Mouse (Mus musculus) thymus, postnatal 10 days (tissue): ENCODE measurements around the gene Tmem72.

ENCODE experiments used
- DNase-seq, 2 experiments: peaks; one replicate each; pipeline ENCODE4 v3.0.0; 2021; ENCODE audit warnings: low spot score in 2 of 2

Tmem72 gene

DNA sequence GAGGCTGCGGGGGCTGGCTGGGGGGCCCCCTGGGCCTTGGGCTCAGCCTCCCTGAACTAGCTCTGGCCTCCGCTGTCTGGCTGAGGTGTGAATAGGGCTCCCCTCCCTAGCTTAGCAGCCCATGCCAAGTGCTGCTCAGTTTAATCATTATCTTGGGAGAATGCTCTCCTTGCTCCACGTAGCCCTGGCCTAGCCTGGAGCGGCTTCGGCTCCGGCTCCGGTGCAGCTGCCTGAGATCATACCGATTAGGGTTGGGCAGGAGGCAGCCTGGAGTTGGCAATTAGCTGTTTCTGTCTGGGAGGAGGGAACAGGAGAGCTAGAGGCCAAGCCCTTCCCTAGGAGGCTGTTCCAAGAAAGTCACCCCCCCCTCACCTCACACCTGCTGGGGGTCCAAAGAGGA lies at the start of gene Tmem72:
Gene Tmem72, minus strand, starts transcription at position 248 of the 400 bp plus-strand sequence.
- DNase-seq, result no peak

DNA sequence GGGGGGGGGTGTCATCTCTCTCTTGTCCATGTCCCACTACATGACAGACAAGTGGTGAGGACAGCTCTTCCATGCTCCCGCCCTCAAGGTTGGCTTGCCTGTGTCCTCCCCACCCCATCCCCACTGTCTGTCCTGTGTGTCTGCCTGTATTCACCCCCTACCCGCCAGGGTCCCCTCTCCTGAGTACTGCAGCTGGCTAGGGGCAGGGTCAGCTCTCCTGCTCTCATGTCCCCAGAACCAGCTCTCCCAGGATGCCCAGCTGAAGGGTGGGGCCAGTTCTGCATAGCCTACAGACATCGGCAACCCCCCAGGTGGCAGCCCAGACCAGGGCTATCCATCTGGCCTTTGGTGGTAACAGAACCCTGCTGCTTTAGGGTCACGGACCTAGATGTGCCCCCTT lies 47.8 kb upstream of the Tmem72 start:
- DNase-seq, result no peak

DNA sequence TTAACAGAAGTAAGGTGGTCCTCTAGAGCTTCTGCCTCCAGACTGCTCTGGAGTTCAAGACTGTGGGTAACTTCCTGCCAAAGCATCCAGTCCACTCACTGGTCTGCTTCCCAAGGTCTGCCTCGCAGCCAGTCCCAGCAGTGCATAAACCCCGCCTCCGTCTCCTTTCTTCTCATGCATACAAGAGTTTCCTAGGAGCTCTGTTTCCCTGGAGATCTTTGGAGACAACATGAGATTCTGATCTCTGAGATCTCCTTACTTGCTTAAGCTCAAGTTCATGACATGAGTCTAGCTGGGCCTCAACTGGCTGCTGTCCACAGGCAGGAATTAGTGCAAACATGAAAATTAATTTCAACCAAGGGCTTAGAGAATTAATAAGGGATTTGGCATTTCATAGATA lies 45.6 kb upstream of the Tmem72 start:
- DNase-seq, result no peak

DNA sequence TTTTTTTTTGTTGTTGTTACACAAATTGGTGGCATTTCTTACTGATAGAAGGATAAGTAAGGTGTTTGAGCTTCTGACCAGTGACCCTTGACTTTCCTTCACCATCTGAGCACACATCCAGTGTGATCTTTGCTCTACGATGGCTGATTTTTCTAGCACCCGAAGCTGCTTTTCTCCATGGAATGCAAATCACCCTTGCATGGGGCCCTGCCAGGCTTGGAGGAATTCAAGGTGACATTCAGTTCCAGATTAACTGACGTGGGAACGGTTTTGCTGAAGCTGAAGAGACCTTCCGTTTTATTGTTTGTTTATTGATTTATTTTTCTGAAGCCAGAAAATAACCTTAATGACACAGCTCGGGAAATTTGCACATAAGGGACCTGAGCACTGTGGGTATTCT lies 43.5 kb upstream of the Tmem72 start:
- DNase-seq, result no peak

DNA sequence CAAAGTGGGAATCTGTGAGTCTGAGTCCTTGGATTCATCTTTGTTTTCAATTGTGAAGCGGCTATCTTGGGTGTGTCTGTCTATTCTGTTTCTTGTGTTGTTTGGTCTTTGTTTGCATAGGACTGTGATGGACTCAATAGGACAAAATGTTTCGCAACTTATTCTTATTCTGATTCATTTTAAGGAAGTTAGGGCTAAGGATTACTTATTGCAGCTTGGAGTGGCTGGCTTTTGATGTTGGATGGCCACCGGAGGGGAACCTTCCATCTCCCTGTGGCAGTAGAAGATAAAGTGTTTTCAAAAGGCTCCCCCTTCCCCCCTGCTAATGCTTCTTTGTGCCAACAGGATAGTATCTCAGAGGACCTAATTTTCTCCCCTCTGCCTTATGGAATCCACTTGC lies 39.7 kb upstream of the Tmem72 start:
- no peak for DNase-seq

DNA sequence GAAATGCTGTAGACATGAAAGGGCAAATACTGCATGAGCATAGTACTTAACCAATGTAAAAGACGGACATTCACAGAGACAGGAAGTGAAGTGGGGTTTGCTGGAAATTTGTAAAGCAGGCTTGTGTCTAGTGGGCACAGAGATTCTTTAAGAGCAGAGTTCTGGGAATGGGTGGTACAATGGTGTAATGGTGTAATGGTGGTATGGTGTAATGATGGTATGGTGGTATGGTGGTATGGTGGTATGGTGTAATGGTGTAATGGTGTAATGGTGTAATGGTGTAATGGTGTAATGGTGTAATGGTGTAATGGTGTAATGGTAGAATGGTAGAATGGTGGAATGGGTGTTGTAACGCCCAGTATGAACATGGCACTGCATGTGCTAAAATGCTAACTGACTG lies 21.3 kb upstream of the Tmem72 start:
- no peak for DNase-seq

DNA sequence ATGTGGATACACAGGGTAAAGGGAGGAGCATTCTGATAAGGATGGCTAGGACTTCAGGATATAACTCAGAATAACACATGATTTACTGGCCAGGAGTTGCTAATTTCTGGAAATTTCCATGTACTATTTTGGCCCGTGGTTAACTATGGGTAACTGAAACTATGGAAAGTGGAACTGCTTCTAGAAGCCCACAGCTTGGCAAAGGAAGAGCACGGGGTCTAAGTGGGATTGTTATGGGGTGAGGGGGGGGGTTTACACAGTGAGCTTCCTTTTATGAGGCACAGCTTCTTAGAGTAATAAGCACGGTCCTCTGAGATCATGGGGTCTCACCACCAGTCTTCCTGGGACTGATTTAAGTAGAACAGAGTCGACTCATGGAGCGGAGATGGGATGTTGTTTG lies 18.6 kb upstream of the Tmem72 start:
- no peak for DNase-seq

DNA sequence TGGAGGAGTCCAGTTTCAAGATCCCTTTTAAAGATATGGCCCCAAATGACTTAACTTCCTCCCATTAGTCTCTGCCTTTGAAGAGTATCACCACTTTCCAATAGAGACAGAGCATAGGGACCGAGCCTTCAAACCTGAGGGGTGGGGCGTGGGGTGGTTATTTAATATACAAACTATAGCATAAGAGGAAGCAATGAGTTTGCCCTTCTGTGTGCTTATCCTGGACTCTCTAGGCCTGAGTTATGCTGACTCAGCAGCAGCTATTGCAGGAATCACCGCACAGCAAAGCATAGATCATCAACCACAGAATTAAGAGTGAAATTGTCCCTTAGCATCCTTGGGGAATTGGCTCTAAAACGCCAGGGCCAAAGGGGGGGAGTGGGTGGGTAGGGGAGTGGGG lies 16.9 kb upstream of the Tmem72 start:
- peak in 1 of 2 experiments; percentile 0 for DNase-seq

DNA sequence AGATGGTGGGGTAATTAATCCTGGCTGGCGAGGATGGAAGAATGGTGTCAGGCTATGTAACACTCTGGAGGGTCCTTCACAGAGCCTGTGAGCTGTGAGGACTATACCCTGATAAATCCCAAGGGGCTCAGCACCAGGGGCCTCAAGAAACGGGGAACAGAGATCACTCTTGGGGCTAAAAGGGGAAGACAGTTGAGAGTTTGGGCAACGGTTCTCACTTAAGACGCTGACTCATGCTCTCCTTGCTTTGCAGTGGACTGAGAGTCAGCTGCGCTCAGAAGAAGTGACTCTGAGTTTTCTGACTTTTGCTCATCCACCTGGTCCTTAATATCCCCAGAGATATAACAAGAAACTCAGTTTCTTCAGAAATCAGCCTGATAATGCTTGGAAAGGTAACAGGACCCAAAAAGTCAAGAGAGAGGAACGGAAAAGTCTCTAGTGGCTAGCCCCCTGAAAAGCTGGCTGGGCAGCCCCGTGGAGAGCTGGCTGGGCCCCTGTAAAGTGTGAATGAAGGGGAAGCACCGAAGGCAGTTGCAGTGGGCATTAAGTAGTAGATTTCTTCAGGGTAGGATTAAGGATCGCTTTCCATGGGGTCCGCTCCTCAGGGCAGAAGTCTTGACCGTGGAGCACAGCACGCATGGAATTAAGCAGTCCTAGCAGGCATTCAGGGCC lies 7.9 kb upstream of the Tmem72 start:
- DNase-seq, result no peak

DNA sequence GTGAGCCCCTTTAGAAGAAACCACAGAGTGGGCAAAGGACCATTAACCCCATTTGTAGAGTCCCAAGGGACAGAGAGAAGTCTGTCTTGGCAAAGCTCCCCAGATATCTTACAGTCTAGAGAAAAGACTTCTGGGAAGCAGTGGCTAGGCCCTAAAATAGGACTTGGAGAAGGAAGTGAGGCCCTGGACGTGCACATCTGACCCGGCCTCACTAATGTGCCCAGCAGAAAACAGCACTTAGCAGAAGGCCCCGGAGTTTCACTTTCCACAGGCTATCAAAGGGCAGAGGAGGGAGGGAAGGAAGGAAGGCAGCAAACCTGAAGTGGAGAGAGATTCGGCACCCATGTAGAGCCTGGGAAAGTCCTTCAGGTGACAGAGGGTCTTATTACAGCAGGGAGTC lies 2.2 kb upstream of the Tmem72 start:
- DNase-seq, result no peak

DNA sequence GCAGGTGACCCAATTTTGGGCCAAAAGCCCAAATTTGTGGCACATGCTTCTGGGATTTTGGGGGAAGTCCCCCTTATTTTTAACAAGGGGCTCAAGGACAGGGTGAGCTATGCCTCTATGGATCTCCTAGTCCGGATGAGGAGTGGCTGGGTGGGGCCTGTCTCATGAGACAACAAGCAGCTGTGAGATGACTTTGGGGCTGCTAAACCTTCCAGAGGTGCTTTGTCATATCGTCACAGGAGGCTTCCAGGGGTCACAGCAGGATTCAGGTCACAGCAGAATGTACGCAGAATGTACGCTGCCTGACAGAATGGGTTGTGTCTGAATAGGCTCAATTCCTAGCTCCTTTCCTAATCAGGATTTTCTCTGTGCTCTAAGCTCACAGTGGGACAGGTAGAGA lies 1.6 kb upstream of the Tmem72 start:
- DNase-seq, result no peak

DNA sequence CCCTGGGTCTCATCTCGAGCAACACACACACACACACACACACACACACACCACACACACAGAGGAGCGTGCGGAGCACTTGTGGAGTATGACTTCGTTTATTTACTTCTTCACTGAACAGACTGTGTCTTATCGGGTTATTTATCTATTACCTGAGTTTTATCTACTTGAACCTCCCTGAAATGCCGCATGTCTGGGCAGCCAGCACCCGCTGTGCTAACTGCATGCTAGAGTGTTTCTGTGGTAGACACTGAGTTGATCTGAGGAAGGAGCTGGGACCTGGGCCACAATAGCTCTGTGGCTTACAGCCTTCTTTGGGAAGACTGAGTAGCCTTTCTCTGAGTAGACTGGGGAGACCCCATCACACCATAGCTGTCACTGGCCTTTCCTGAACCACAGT lies 1.1 kb upstream of the Tmem72 start:
- no peak for DNase-seq

DNA sequence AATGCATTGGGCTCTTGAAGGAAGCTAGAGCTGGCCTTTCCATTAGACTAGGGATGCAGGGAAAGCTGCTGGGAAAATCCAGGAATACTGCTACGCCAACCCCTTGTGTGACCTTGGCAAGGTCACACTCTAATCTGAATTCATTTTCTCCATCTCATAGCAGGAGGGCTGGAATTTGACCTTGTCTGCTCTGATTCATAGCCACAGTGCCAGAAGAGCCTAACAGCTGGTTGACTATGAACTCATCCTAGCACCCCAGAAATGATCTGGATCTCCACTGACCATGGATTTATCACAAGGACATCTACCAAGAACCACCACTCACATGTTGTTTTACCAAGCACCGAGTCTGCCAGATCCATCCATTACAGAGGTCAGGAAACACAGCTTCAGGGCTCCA lies 1.5 kb downstream of the Tmem72 start:
- no peak for DNase-seq

DNA sequence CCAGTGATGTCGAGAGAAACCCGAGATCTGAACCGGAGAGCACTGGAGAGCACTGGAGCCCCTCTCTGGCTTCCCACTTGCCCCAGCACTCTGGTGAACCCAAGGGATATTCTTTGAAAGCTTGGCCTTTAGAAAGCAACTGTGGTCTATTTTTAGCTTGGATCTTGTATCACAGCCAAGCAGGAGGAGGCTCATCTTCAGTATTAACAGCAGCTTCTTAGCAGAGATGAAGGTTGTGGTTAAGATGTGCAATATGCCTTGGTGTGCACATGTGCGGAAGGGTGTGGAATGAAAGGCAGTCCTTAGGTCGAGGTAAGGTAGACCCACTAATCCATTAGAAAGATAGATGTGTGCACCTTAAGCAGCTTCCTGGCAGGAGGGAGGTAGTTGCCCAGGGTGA lies 2.1 kb downstream of the Tmem72 start:
- no peak for DNase-seq

DNA sequence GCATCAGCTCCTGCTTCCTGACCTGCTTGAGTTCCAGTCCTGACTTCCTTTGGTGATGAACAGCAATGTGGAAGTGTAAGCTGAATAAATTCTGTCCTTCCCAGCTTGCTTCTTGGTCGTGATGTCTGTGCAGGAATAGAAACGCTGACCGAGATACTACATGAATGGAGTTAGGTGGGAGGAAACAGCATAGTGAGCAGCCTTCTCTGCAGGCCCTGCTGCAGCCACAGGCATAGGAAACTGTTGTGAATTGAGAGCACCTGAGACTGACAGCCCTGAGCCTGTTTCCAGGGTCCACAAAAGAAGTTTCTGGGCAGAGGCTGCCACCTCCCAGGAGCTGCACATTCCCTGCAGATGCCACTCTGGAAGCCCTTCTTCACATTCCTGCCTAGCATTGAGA lies 2.7 kb downstream of the Tmem72 start:
- DNase-seq, result no peak

DNA sequence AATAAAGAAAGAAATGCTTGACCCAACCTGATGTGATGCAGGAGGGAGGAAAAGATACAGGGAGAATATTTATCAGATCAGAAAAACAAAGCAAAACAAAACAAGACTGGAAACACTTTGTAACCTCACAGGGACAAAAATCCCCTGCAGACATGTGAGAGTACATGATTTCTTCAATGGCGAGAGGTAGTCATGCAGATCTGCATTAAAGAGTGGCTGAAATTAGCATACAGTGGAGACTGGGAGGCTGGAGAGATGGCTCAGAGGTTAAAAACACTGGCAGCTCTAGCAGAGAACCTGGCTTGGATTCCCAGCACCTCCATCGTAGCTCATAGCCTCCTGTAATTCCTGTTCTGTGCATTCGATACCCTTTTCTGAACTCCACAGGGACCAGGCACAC lies 4.2 kb downstream of the Tmem72 start:
- no peak for DNase-seq

DNA sequence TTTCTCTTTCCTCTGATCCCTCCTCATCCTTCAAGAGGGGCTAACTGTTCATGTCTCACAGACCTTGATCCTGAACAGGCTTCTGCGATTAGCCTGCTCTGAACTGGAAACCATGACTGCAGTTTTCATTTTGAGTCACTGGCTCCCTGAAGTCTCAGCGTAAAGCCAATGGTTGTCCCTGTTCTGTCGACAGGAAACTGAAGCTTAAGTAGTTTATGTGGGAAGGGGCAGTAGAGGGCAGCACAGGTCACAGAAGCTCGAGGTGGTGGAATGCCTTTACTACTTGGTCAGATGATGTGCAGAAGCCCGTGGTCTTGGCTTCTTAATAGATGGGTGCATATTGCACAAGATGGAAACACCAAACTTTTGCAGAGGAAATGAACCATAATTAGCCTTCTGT lies 4.7 kb downstream of the Tmem72 start:
- DNase-seq, result no peak

DNA sequence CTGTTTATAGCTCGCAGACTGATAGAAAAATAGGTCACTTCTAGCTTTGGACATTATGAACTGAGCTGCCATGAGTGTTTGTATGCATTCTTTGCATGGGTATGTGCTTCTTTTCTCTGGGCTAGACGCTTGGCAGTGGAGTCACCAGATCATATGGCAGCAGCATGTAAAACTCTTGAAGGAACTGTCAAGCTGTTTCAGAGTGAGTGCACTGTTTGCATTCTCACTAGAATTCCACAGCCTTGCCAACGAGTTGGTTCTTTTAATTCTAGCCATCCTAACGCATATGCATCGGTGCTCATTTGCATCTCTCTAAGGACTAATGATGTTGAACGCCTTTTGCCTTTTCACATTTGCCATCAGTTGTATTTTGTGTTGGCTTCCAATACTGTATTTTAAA lies 12.4 kb downstream of the Tmem72 start:
- no peak for DNase-seq

DNA sequence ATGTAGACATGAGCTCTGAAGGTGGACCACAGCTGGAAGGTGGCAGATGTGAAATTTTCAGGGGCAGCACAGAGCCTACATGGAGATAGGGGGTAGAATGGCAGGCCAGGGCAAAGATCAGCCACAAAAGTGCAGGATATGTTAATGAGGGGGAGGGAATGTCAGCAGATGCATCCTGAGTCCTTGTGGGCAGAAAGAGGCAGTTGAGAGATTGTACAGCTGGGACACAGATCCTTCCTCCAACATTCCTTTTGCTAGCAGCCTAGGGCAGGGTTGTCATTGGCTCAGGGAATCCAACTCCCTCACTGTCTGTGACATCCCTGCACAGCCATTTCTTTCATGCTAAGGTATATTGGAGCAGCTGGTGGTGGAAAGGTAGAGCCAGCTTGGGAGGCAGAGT lies 15.9 kb downstream of the Tmem72 start:
- DNase-seq, result no peak

DNA sequence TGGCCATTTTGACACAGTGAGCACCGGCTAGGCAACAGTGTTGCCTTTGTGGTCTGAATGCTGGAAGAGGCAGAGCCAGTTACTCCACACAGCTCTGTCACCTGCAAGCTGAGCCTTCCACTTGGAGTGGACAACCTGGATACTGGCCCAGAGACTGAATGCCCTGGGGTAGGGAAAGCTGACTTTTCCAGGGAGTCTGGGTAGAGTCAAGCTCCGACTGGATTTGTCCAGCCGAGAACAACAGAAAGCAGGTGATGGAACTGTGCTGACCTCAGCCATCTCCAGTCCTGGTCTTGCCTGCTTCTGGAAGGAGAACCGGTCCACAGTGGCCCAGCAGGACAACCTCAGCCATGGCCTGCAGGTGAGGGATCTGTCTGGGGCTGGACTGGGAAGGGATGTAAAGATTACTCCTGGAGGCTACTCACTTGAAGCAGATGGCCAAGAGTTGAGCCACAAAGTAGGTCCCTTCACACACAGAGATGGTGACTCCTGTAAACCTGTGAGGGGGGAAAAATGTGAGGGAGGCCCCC lies 18.8 kb downstream of the Tmem72 start:
- no peak for DNase-seq

DNA sequence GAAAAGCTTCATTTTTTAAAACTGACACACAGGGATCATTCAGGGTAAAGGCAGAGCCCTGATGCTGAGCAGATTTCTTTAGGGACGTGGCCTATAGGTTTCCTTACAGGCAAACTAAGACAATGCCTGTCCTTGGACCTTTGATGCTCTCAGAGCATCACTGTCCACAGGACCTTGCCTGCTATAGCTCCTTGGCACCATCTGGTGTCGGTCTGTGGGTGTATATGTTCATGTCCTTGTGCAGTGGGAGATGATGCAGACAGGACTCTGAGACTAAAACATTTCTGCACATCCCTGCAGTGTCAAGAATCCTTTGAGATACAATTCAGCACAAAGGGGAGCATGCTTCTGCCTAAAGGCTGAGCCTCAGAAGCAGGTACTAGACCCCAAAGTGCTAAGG lies 19.3 kb downstream of the Tmem72 start:
- DNase-seq, result no peak

DNA sequence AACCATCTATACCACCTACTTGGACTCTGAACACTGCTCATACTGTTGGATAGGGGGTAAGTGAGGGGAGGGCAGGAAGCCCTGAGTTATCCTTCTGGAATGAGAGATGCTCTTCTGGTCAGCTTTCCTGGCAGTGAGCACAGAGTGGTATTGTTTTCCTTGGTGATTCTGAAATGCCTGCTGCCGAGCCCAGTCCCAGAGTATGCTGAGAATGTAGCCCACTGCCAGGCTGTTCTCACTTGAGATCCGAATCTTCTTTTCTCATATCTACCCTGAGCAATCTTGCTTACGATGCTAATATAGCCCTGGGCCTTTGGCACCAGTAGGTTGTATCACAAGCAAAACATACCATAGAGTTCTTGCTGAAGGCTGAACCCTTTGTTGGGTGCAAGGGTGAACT lies 22.4 kb downstream of the Tmem72 start:
- DNase-seq, result no peak

DNA sequence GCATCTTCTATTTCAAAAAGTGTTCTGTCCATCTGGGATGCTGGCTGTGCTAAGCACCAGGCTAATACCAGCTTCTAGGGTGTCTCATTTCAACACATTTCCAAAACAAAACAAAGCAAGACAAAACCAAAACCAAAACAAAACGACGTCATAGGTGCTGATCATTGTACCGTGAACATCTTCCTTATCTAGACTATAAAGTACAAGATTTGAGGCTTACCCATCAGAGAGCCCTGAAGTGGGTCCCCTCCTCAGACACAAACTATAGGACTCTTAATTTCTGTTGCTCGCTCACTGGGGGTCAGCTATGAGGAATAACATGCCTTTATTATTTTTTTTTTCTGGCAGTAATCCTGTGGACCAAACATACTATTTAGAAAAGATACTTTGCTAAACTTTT lies 23.1 kb downstream of the Tmem72 start:
- DNase-seq, result no peak

DNA sequence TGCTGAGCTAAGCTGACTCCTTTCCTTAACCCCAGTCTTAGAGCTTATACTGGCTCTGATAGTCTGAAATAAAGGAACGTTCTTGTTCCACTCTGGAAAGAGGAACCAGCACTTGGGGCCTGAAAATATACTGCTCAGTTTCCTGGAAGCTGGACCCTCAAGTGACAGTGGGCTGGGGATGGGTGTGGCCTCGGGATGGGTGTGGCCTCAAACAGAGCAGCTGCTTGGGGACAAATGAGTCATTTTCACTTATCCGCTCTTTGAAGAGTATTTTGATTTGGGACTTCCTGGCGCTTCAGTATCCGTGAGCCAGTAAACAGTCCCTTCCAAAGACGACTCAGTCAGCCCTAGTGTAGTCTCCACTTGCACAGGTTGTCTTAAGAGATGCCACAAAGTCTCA lies 34.4 kb downstream of the Tmem72 start:
- no peak for DNase-seq
